Mouse (Mus musculus): ENCODE data around the gene Rspo1.

The Rspo1 gene

GRCm38 (mm10) chr4:125008220-125008619 lies 22.0 kb downstream of the Rspo1 start:
- in situ Hi-C loops (cut with MboI; ENCODE audit: low pct_unique_long_range_greater_than_20kb in 1 of 2, low sequenced_read_pairs in 2 of 2, unreplicated experiment in 1 of 2): no loop called here

GRCm38 (mm10) chr4:125008712-125009111 lies 22.5 kb downstream of the Rspo1 start:
- in situ Hi-C loops (cut with MboI; ENCODE audit: low pct_unique_long_range_greater_than_20kb in 1 of 2, low sequenced_read_pairs in 2 of 2, unreplicated experiment in 1 of 2): no loop called here

DNA sequence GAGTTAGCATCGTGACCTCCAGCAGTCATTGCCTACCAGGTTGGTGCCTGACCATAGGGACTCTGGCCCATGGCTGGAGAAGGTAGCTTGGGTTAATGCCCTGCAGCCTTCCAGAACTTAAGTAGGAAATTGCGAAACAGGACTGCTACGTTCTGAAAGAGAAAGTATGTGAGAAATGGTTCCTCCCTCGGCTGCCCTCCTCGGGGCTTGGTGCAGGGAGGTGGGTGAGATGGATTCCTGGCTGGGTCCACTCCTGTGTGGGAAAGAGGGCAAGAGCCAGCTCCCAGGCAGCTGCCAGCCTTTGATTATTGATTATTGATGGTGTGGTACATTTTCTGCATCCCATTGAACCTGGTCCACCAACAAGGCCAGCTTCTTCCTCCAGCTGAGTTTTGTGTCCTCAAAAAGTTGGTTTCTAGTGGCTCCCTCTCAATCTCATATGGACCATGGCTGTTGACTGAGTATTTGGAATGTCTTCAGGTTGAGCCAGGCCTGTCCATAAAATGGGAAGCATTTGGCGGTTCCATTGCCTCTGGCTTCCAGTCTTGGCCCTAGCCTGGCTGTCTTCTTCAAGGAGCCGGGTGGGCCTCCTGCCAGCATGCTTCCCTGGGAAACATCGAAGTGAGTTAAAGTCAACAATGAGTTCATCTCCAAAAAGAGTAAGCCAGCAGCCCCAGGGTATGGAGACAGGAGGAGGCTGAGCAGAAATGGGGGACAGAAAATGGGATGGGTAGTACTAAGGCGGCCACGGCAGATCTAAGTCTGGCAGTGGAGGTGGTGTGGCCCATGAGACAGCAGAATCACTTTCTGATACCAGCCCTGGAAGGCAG lies 29.8 kb downstream of the Rspo1 start, which contains the start of gene Gnl2:
Gnl2 (plus strand) TSS at position 780 of the 830 bp plus-strand sequence.
- in situ Hi-C loops (cut with MboI; ENCODE audit: low pct_unique_long_range_greater_than_20kb in 1 of 2, low sequenced_read_pairs in 2 of 2, unreplicated experiment in 1 of 2): no loop called here

DNA sequence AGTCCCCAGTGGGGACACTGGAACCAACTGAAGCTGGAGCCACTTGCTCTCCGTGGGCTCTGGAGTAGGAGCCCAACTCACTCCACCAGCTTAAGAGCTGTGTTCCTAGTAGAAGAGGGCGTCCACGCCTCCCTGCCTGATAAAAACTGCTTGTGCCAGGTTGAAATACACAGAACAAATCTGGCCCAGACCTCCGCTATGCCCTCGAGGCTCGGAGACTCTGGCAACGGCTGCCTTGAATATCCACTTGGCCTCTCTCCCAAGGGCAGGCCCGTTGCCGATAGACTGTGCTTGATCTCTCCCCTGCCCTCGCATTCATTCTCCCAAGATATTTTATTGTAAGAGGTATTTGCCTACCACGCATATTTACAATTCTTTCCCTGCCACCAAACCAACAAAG lies 31.2 kb downstream of the Rspo1 start:
- in situ Hi-C loops (cut with MboI; ENCODE audit: low pct_unique_long_range_greater_than_20kb in 1 of 2, low sequenced_read_pairs in 2 of 2, unreplicated experiment in 1 of 2): no loop called here

DNA sequence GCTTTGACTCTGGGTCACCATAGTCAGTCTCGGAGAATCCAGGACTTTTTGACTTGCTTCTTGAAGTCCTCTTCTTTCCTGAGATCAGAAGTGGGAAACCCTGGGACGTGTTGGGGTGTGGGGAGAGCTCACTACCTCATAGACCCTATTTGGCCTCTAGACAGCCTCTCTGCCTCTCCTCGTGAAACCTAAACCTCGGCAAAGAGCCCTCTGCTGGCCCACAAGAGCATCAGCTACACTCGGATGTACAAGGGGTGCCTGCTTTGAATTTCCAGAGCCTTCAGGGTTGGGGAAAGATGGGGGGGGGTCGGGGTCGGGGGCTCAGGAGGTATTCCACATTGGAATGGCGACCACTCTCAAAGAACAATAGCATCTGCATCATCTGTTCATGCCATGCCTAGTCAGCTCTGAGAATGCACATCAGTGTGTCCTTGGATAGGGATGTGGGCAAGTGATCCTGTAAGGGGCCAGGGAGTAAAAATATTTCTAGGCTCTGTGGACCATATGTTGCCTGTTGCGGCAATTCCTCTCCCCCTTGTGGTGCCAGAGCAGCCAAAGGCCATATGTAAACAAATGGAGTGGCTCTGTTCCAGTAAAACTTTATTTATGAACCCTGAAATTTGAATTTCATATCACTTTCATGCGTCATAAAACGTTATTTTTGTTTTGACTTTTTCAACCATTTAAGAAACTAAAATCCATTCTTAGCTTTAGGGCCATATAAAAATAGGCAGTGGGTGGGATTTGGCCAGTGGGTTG lies 34.7 kb downstream of the Rspo1 start:
- in situ Hi-C loops (cut with MboI; ENCODE audit: low pct_unique_long_range_greater_than_20kb in 1 of 2, low sequenced_read_pairs in 2 of 2, unreplicated experiment in 1 of 2): no loop called here

DNA sequence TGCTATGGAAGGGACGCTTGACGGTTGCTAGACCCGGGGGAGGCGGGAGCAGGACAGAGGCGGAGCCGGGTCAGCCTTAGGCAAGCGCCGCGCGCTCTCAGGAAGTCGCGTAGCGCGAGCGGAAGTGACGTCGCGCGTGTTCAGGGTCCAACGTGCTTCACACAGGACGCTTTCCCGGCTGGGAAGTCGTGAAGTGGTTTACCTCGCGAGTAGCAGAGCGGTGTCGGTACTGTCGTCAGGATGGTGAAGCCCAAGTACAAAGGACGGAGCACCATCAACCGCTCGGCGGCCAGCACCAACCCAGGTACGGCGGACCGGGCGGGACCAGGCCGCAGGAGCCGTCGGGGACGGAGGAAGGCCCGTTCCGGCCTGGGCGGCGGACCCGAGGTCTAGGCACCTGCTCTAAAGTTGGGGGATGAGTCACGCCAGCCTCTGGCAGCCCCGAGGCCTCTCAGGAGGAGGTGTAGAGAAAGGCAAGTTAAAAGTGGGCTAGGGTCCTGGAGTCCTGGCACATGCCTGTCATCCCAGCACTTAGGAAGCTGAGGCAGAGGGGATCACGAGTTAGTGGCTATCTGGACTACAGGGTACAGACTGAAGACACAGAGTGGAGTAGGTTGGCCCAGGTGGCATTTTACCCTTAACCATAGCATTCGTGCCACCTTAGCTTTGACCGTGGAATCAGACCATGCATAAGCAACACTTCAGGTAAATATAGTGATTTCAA lies 43.8 kb downstream of the Rspo1 start:
- in situ Hi-C loops (cut with MboI; ENCODE audit: low pct_unique_long_range_greater_than_20kb in 1 of 2, low sequenced_read_pairs in 2 of 2, unreplicated experiment in 1 of 2): no loop called here

GRCm38 (mm10) chr4:125034341-125034740 lies 48.1 kb downstream of the Rspo1 start:
- in situ Hi-C loops (cut with MboI; ENCODE audit: low pct_unique_long_range_greater_than_20kb in 1 of 2, low sequenced_read_pairs in 2 of 2, unreplicated experiment in 1 of 2): no loop called here

DNA sequence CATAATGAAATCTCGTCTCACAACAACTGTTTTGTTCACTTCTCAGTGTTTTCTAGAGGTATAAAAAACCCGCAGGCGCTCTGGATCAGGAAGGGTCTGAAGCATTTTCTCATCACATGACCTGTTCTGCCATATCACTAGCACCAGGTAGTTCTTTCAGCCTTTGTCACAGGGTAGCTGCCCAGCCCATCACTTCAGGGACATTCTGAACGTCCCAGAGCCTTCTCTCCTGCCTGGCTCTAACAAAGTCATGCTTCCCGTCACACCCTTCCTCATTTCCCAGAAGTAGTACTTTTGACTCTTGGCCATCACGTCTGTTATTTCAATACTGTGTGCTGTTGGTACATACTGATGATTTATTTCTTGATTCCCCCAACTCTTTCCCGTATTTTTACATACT lies 58.2 kb downstream of the Rspo1 start:
- in situ Hi-C loops (cut with MboI; ENCODE audit: low pct_unique_long_range_greater_than_20kb in 1 of 2, low sequenced_read_pairs in 2 of 2, unreplicated experiment in 1 of 2): no loop called here

DNA sequence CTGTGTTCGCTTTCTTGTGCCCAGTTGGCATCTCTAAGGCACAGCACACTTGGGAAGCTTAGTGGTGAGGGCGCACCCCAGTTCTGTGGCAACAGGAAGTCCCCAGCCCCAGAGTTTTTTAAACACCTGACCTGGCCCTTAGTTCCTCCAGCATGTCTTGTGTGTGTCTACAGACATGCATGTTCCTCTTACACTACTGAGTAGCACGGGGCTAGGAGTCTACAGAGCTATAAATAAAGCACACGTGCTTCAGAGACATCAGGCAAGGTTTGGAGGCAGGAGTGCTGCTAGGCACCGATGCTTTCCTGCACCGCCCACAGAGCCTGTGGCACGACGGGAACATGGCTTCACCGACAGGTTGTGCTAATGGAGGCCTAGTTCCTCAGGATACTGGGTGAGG lies 69.2 kb downstream of the Rspo1 start:
- in situ Hi-C loops (cut with MboI; ENCODE audit: low pct_unique_long_range_greater_than_20kb in 1 of 2, low sequenced_read_pairs in 2 of 2, unreplicated experiment in 1 of 2): loop anchor here (5.0 to 10.0 kb wide), 2 partner anchors 111 to 113 kb away; no protein-coding TSS in a partner anchor

- in situ Hi-C loops (cut with MboI; ENCODE audit: low pct_unique_long_range_greater_than_20kb in 1 of 2, low sequenced_read_pairs in 2 of 2, unreplicated experiment in 1 of 2): loop anchor here (5.0 to 10.0 kb wide), 2 partner anchors 112 to 114 kb away; no protein-coding TSS in a partner anchor
Measured at GRCm38 (mm10) chr4:125056476-125056875, 70.2 kb downstream of the Rspo1 start.

DNA sequence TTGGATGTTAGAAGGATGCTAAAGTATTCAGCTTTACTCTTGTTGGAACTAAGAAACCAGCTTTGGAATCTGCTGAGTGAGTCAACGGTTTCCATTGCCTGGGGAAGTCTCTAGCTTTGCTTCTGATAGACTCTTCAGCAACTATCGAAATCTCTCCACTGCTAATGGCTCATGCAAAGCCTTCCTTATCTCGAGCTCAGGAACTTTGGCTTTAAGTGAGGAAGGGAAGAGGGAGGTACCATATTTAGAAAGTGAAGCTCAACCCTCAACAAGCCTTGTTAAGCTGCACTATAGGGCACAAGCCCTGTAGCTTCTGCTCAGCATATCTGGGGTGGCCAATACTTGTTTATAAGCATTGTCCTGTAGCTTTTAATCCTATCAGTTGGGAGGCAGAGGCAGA lies 71.0 kb downstream of the Rspo1 start:
- in situ Hi-C loops (cut with MboI; ENCODE audit: low pct_unique_long_range_greater_than_20kb in 1 of 2, low sequenced_read_pairs in 2 of 2, unreplicated experiment in 1 of 2): loop anchor here (5.0 to 10.0 kb wide), 2 partner anchors 112 to 115 kb away; no protein-coding TSS in a partner anchor

DNA sequence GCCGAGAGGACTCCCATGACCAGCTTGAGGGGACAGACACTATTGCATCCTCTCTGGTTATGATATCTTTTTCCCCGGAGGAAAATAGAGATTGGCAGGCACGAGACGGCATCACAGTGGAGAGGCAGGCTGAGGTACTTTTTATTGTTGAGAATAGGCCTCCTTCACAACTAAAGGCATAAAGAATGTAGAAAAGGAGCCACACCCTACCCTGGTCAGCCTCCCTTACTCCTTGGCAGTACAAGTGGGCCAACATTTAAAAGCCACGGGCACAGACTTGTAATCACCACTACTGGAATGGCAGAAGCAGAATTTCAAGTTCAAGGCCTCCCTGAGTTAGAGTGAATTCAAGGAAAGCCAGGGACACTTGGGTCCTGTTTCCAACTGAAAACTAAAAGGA lies 71.8 kb downstream of the Rspo1 start:
- in situ Hi-C loops (cut with MboI; ENCODE audit: low pct_unique_long_range_greater_than_20kb in 1 of 2, low sequenced_read_pairs in 2 of 2, unreplicated experiment in 1 of 2): loop anchor here (5.0 to 10.0 kb wide), 2 partner anchors 113 to 116 kb away; no protein-coding TSS in a partner anchor

Measured in mouse embryonic stem cell (cell line).